Comparison of ENCODE assay signal across 26 mouse cellular contexts in the genomic region with DNA sequence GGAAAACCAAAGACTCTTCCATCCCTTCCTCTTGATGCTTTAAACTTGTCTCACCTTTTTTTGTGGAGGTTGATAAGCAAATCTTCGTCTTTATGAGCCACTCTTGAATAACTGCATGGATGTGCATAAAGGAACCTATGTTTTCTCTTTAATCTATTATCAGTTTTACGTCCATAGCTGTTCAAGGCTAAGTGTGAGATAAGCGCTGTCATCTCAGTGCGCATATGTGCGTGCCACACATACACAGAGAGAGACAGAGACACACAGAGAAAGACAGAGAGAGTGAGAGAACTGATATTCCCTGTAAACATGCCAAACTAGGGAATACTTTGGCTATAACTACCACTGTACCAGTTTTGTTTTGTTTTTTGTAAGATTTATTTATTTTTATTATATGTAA.
DNase-seq lines count a peak whose midpoint lies in the region; ATAC-seq and TF ChIP-seq lines count a peak whose summit lies in the region.
"Had no signal": no experiment of that assay in that cellular context is flagged by ENCODE, and none has a peak within 500 bp of the region (broad histone marks: within the 10 kb centered on the region; RNA-seq: fewer than 3 reads in every experiment).

No protein-coding gene starts in this region.

- no peak for TF ChIP-seq EP300 in heart, postnatal 0 days (IDR thresholded peaks at IDR 0.05; ENCODE audit: low read depth)

- H3K27me3 ChIP-seq in heart, embryonic 10.5 days (ENCODE audit: insufficient read depth, poor library complexity, severe bottlenecking): no peaks in the 10 kb centered on the region
- no peaks in the 10 kb centered on the region for H3K27me3 ChIP-seq in heart, embryonic 13.5 days (replicated peaks)
- H3K27me3 ChIP-seq in heart, postnatal 0 days (ENCODE audit: control insufficient read depth, insufficient read depth, low read length): no peaks in the 10 kb centered on the region
- H3K27me3 ChIP-seq: embryonic facial prominence, embryonic 12.5 days; intestine, embryonic 15.5 days had no signal

- peaks cover 67% of the 10 kb centered on the region for H3K4me1 ChIP-seq in heart, embryonic 10.5 days
- peaks cover 77% of the 10 kb centered on the region for H3K4me1 ChIP-seq in heart, embryonic 13.5 days
- peaks cover 67% of the 10 kb centered on the region for H3K4me1 ChIP-seq in heart, postnatal 0 days (ENCODE audit: control insufficient read depth, insufficient read depth)

- ATAC-seq in heart, embryonic 13.5 days (ENCODE audit: extremely low read depth, insufficient number of reproducible peaks, low FRiP score, low TSS enrichment): no peak
- ATAC-seq in heart, postnatal 0 days (ENCODE audit: insufficient read depth, low read depth): no peak
- ATAC-seq: activated CD4-positive, CD25-positive, alpha-beta regulatory T cell, adult 4 months; CD4-positive, CD25-positive, alpha-beta regulatory T cell, adult 4 months; forebrain, embryonic 14.5 days; forebrain, postnatal 0 days; hindbrain, embryonic 16.5 days; intestine, embryonic 15.5 days had no signal

- no peaks in the 10 kb centered on the region for H3K9me3 ChIP-seq in heart, embryonic 10.5 days
- no peaks in the 10 kb centered on the region for H3K9me3 ChIP-seq in heart, embryonic 13.5 days
- no peaks in the 10 kb centered on the region for H3K9me3 ChIP-seq in heart, postnatal 0 days (replicated peaks; ENCODE audit: control insufficient read depth, low read length)
- H3K9me3 ChIP-seq: embryonic facial prominence, embryonic 12.5 days; embryonic facial prominence, embryonic 15.5 days; hindbrain, embryonic 10.5 days; hindbrain, embryonic 13.5 days; intestine, embryonic 15.5 days; kidney, embryonic 15.5 days had no signal

- TF ChIP-seq CTCF in heart, postnatal 0 days (IDR thresholded peaks at IDR 0.05; ENCODE audit: low read depth): no peak

- DNase-seq in heart, embryonic 10.5 days (ENCODE audit: low spot score): no peak
- DNase-seq in heart, postnatal 14 days: no peak
- no peak for DNase-seq in heart, adult 9 months (ENCODE audit: low spot score in 2 of 2)
- DNase-seq in heart, postnatal 0 days (ENCODE audit: low spot score): no peak
- DNase-seq in heart, postnatal 4 days: no peak
- DNase-seq: adrenal gland, adult 8-10 months; adrenal gland, postnatal 25 days; cerebellum, adult 11-12 months; cerebellum, adult 8-10 months; cerebellum, postnatal 25 days; forebrain, postnatal 0 days; gastrocnemius, adult 2 months; gastrocnemius, postnatal 14 days; kidney, adult 11 months; kidney, adult 8-10 months had no signal

- no peak overlapping the region for H3K4me3 ChIP-seq in heart, embryonic 10.5 days
- H3K4me3 ChIP-seq in heart, embryonic 13.5 days: no peak overlapping the region
- H3K4me3 ChIP-seq in heart, postnatal 0 days (ENCODE audit: low read depth, low read length): no peak overlapping the region
- H3K4me3 ChIP-seq: embryonic facial prominence, embryonic 12.5 days; embryonic facial prominence, embryonic 15.5 days; gastrocnemius, adult 2 months; hindbrain, embryonic 10.5 days; hindbrain, embryonic 13.5 days; intestine, embryonic 15.5 days; kidney, embryonic 15.5 days had no signal

- H3K36me3 ChIP-seq in heart, embryonic 10.5 days: no peaks in the 10 kb centered on the region
- no peaks in the 10 kb centered on the region for H3K36me3 ChIP-seq in heart, embryonic 13.5 days
- no peaks in the 10 kb centered on the region for H3K36me3 ChIP-seq in heart, postnatal 0 days (replicated peaks; ENCODE audit: control insufficient read depth, insufficient read depth, low read length)
- H3K36me3 ChIP-seq: embryonic facial prominence, embryonic 12.5 days; embryonic facial prominence, embryonic 15.5 days; hindbrain, embryonic 10.5 days; hindbrain, embryonic 13.5 days; intestine, embryonic 15.5 days; kidney, embryonic 15.5 days had no signal

- no peak overlapping the region for H3K9ac ChIP-seq in heart, embryonic 13.5 days
- H3K9ac ChIP-seq in heart, postnatal 0 days (replicated peaks; ENCODE audit: low read depth, low read length): no peak overlapping the region
- H3K9ac ChIP-seq: embryonic facial prominence, embryonic 12.5 days; embryonic facial prominence, embryonic 15.5 days; forebrain, postnatal 0 days; hindbrain, embryonic 13.5 days; intestine, embryonic 15.5 days; kidney, embryonic 15.5 days had no signal

- no peak overlapping the region for H3K4me2 ChIP-seq in heart, embryonic 13.5 days
- no peak overlapping the region for H3K4me2 ChIP-seq in heart, postnatal 0 days (ENCODE audit: low read depth, low read length)
- H3K4me2 ChIP-seq: embryonic facial prominence, embryonic 12.5 days; embryonic facial prominence, embryonic 15.5 days; hindbrain, embryonic 13.5 days; intestine, embryonic 15.5 days; kidney, embryonic 15.5 days had no signal

- WGBS in heart, embryonic 10.5 days: 71% methylated on average over 5 of the region's 5 CpGs
- 61% methylated on average over 5 of the region's 5 CpGs for WGBS in heart, embryonic 13.5 days
- WGBS in heart, postnatal 0 days: 78% methylated on average over 5 of the region's 5 CpGs

- intact Hi-C loops in heart, postnatal 14 days (cut with DNase I): no loop called here

- H3K27ac ChIP-seq in heart, embryonic 10.5 days: peak overlapping the region; percentile 84
- peak overlapping the region; percentile 89 for H3K27ac ChIP-seq in heart, embryonic 13.5 days (replicated peaks)
- H3K27ac ChIP-seq in heart, postnatal 0 days (ENCODE audit: low read depth): peak overlapping the region; percentile 75
- H3K27ac ChIP-seq: embryonic facial prominence, embryonic 12.5 days; embryonic facial prominence, embryonic 15.5 days; hindbrain, embryonic 10.5 days; hindbrain, embryonic 13.5 days; intestine, embryonic 15.5 days had no signal
